Mouse (Mus musculus) heart, adult 2 months (tissue): ENCODE results near the gene Med13. TPM values are rescaled to one million over a fixed set of nuclear protein-coding genes. Genes with fewer than 3 reads are reported as not detected.

Source experiments
- DNase-seq, 2 experiments: peaks; one replicate each; pipeline ENCODE4 v3.0.0; 2021
- H3K27ac ChIP-seq: fragments of 200-600 bp; 2 replicates; pipeline ENCODE4 v1.8.1; 2022
- H3K27me3 ChIP-seq: fragments of 200-500 bp; 2 replicates; pipeline ENCODE4 v1.6.1; 2012; ENCODE audit warnings: mild to moderate bottlenecking, low read length, inconsistent platforms, mixed read lengths; ENCODE audit not compliant: control insufficient read depth, insufficient read depth
- H3K36me3 ChIP-seq: fragments of 200-500 bp; 2 replicates; pipeline ENCODE4 v1.6.1; 2012; ENCODE audit warnings: low read length, inconsistent platforms; ENCODE audit not compliant: control insufficient read depth, insufficient read depth
- H3K4me1 ChIP-seq: fragments of 200-500 bp; 2 replicates; pipeline ENCODE4 v1.6.1; 2011; ENCODE audit warnings: low read length; ENCODE audit not compliant: control insufficient read depth, insufficient read depth
- H3K4me3 ChIP-seq: fragments of 200-600 bp; 2 replicates; pipeline ENCODE4 v1.8.1; 2022
- H3K79me2 ChIP-seq: fragments of 200-500 bp; replicated peaks from 2 replicates; pipeline ENCODE4 v1.6.1; 2012; ENCODE audit warnings: mild to moderate bottlenecking, inconsistent platforms, low read length, moderate library complexity, mixed read lengths; ENCODE audit not compliant: control insufficient read depth, insufficient read depth
- H3K9ac ChIP-seq: fragments of 200-500 bp; 2 replicates; pipeline ENCODE4 v1.6.1; 2012; ENCODE audit warnings: low read depth, mild to moderate bottlenecking, control low read depth, inconsistent platforms, low read length, mixed read lengths
- CTCF ChIP-seq: fragments of 200-600 bp; IDR thresholded peaks from 2 replicates; pipeline ENCODE4 v1.8.1; 2022; ENCODE audit warnings: antibody characterized with exemption, mild to moderate bottlenecking, moderate library complexity
- EP300 ChIP-seq: fragments of 200-500 bp; IDR thresholded peaks from 2 replicates; pipeline ENCODE4 v1.6.1; 2011; ENCODE audit warnings: low read depth, low read length, control low read depth; ENCODE audit not compliant: insufficient read depth
- POLR2A ChIP-seq: fragments of 200-500 bp; IDR thresholded peaks from 2 replicates; pipeline ENCODE4 v1.6.1; 2011; ENCODE audit warnings: mild to moderate bottlenecking, low read depth, low read length, control low read depth; ENCODE audit not compliant: insufficient read depth
- WGBS: fragments of 180-500 bp; shearing (Covaris S2); methylation state at CpG from one replicate; pipeline ENCODE4 v1.1.7; 2018; 5-methylcytosine and 5-hydroxymethylcytosine counted together
- intact Hi-C: fragments of 180-260 bp; cut with DNase I; formaldehyde crosslinking; loops from one replicate; pipeline ENCODE4 v1.15.1; 2025
- polyA plus RNA-seq: library from polyadenylated mRNA; depleted of rRNA; stranded (reverse); fragments of >200 nt; gene quantifications from 2 replicates; pipeline ENCODE4 v1.2.3, GENCODE M21; 2012
- total RNA-seq, 2 experiments: library from RNA; stranded (reverse); gene quantifications; 2 replicates each; pipeline ENCODE4 v1.2.3; 2021

Med13 gene
- total and polyA plus RNA-seq, 3 experiments: 15.9 to 36.6 (median 32.2) TPM

DNA sequence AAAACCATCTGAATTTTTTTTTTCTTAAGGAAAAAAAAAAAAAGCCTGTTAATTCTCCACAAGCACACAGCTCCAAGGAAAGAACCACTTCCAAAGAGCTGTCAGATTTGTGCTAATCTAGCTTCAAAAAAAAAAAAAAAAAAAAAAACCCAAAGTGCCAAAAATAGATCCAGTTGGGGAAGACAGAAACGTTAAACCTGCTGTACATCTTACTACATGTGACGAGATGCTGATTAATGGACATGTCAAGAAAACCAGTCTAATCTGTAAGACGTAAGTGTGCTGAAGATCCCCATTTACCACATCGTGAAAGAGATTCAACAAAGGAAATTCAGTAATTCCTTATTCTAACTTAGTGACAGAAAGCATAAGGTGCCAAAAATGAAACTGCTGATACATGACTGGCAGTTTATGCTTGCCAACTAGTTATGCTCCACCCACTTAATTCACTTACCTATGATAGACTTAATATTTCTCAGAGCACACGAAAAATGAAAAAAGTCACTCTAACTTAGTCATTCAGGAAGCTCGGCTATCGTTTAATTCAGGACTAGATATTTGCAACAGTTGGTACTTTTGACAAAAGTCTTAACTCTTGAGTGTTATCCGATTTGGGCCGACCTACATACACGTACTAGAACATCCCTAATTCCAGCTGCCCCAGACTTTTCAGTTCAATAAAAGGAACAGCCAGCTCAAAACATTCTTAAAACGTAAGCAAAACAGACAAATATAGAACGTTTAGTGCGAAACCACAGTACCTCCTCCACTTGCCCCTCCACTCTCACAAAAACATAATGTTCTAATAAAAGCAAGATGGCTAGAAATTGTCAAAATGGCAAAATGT is 1.2 kb downstream of the Med13 start:
- no peak for DNase-seq
- H3K79me2 ChIP-seq: peaks cover 9% of the 10 kb centered on the region
- no peak overlapping the region; the same call in 1 of the 2 replicates for H3K9ac ChIP-seq
- TF ChIP-seq POLR2A: no peak
- no peak for TF ChIP-seq EP300
- TF ChIP-seq CTCF: no peak
- intact Hi-C loops: loop anchor here (5.0 kb wide), 4 partner anchors 44 to 509 kb away; partner anchors contain the start of gene Brip1
- no peaks in the 10 kb centered on the region for H3K27me3 ChIP-seq
- H3K4me3 ChIP-seq: peak overlapping the region; percentile 89
- H3K36me3 ChIP-seq: peaks cover 34% of the 10 kb centered on the region
- H3K4me1 ChIP-seq: peaks cover 11% of the 10 kb centered on the region
- 0% methylated on average over 13 of the region's 13 CpGs for WGBS
- peak overlapping the region; percentile 98 for H3K27ac ChIP-seq

DNA sequence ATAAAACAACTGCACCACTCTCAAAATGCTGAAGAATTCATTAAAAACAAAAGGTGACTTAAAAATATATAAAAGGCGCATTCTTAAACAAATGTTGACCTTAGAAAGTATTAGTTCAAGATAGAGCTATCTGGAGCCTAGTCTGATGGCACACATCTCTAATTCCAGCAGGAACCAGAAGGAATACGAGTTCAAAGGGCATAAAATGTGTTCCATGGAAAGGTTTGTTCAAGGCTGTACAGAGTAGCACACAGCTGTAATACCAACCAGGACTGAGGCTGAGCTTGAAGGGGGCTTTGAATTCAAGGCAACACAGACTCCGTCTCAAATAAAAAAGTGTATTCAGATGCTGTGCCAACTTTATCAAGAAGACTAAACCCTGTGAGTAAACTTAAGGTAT is 3.8 kb downstream of the Med13 start:
- no peak overlapping the region for H3K9ac ChIP-seq
- H3K27me3 ChIP-seq: no peaks in the 10 kb centered on the region
- DNase-seq: no peak
- 52% methylated on average over 3 of the region's 3 CpGs for WGBS
- intact Hi-C loops: no loop called here
- peaks cover 9% of the 10 kb centered on the region for H3K79me2 ChIP-seq
- peaks cover 41% of the 10 kb centered on the region for H3K36me3 ChIP-seq
- H3K4me3 ChIP-seq: no peak overlapping the region
- peaks cover 15% of the 10 kb centered on the region for H3K4me1 ChIP-seq
- TF ChIP-seq POLR2A: no peak
- TF ChIP-seq EP300: no peak
- no peak for TF ChIP-seq CTCF
- H3K27ac ChIP-seq: no peak overlapping the region

DNA sequence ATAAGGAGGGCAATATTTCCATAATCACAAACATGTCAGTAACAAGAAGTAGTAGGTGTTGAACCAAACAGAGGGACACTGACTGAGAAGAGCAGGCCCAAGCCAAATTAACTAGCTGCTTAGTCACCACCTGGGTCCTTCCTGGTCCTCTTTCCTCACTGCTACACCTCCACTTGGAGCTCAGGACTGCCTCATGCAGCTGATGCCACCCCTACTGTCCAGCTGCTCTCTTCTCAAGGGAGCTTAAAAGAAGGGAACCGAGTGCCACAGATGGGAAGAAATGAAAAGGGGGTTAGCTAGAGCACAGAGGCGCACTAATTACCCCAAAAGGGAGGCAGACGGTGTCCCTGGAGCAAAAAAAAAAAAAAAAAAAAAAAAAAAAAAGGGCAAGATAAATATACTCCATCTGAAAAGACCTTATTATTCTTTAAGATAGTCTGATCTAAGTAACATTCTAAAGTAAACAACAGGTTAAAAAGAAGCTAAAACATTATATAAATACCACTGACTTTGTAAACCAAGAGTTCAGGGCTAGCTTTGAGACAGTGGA is 5.6 kb downstream of the Med13 start:
- TF ChIP-seq CTCF (no peak), POLR2A (no peak), EP300 (no peak)
- H3K9ac ChIP-seq: peak overlapping the region; percentile 34; the same call in 1 of the 2 replicates
- no peak overlapping the region for H3K27ac ChIP-seq
- 51% methylated on average over 3 of the region's 3 CpGs for WGBS
- peaks cover 15% of the 10 kb centered on the region for H3K4me1 ChIP-seq
- H3K4me3 ChIP-seq: no peak overlapping the region
- peaks cover 48% of the 10 kb centered on the region for H3K36me3 ChIP-seq
- H3K79me2 ChIP-seq: peaks cover 8% of the 10 kb centered on the region
- intact Hi-C loops: no loop called here
- DNase-seq: no peak
- H3K27me3 ChIP-seq: no peaks in the 10 kb centered on the region

DNA sequence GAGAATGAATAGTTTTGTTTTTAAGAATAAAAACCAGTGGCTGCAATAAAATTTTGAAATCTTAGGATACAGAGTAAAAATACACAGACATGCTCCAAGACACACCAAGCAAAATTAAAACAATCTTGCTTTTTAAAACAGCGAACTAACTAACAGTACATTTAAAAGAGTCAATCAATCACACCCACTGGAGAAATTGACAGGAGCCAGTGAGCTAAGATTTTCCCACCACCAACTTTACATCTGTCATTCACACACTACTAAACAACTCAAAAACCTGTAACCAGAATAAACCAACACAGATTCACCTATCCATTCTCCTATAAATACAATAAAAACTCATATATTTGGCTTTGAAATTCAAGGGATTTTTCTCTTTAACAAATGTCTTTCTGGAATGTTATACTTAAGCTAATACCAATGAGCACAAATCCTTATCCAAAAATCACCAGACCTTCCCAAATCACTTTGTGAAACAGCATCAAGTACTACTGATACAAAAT is 6.7 kb downstream of the Med13 start:
- Histone ChIP-seq H3K27me3 (no peaks in the 10 kb centered on the region), H3K79me2 (peaks cover 8% of the 10 kb centered on the region), H3K36me3 (peaks cover 50% of the 10 kb centered on the region), H3K4me3 (no peak overlapping the region), H3K9ac (no peak overlapping the region), H3K27ac (no peak overlapping the region), H3K4me1 (peaks cover 13% of the 10 kb centered on the region)
- intact Hi-C loops: no loop called here
- TF ChIP-seq EP300 (no peak), POLR2A (no peak), CTCF (no peak)
- no peak for DNase-seq
- 83% methylated on average over 1 of the region's 1 CpGs for WGBS

DNA sequence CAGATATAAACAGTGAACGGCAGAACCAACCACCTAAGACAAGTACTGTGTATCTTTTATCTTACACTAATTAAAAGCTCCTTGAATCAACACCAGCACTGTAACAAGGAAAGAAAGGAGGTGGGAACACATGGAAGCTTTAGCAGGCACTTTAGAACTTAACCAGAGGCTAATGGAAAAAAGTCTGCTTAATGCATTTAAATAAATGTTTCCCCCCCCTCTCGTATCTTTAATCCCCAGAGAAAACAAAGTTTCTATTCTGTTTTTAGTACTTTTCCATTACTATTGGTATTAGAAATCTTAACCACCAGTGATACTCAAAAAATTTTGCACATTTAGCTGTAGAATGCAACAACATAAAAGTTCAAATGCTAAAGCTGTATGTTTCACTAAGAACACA is 8.1 kb downstream of the Med13 start:
- DNase-seq: no peak
- 20% methylated on average over 2 of the region's 2 CpGs for WGBS
- Histone ChIP-seq H3K27ac (no peak overlapping the region), H3K4me3 (no peak overlapping the region), H3K79me2 (peaks cover 8% of the 10 kb centered on the region), H3K36me3 (peaks cover 46% of the 10 kb centered on the region), H3K9ac (no peak overlapping the region), H3K27me3 (no peaks in the 10 kb centered on the region), H3K4me1 (peaks cover 10% of the 10 kb centered on the region)
- intact Hi-C loops: no loop called here
- TF ChIP-seq EP300 (no peak), POLR2A (no peak), CTCF (no peak)

DNA sequence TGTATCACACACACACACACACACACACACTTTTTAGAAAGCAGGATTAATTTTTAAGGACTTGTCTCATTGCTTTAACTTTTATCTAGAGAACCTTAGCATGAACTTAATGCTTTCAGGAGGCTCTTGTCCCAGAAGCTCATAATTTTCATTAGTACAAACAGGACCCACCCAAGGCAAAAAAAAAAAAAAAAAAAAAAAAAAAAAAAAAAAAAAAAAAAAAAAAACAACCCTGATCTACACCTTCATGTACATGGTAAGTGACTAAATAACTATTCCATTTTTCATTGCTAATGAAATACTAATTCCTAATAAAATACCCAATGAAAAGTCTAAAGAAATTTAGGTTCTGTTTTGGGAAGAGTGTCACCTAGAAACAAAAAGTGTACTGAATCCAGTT is 8.5 kb downstream of the Med13 start:
- Histone ChIP-seq H3K9ac (no peak overlapping the region), H3K4me3 (no peak overlapping the region), H3K4me1 (peaks cover 10% of the 10 kb centered on the region), H3K27me3 (no peaks in the 10 kb centered on the region), H3K36me3 (peaks cover 44% of the 10 kb centered on the region), H3K27ac (no peak overlapping the region), H3K79me2 (peaks cover 8% of the 10 kb centered on the region)
- no peak for DNase-seq
- intact Hi-C loops: no loop called here
- TF ChIP-seq EP300: no peak
- no peak for TF ChIP-seq POLR2A
